Mouse (Mus musculus) layer of hippocampus, adult 9-11 months (tissue): ENCODE results near the gene Gnb4.

Source experiments
- DNase-seq: peaks from one replicate; pipeline ENCODE4 v3.0.0; 2022

Gnb4 gene

DNA sequence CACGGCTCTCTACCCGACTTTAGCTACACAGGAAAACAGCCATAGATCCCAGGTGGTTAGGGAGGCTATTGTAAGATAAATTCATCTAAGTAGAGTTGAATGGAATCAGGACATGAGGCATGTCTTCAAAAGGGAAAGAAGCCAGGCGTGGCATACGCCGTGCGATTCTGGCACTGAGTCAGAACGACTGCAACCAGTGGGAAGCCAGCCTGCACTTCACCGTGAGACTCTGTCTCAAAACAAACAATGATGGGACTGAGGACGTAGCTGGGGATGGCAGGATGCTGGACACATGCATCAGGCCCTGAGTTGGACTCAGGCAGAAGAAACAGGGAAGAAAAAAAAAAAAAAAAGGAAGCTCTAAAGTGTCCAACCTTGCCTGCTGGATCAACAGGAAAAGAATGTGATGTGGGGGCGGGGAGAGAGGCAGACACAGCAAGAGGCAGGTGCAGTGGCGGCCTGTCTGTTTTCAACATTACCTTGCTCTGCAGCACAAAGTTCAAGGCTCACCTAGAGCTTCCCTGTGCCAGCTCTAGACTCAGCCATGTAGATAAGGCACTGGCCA, 4.7 kb downstream of the Gnb4 start:
- DNase-seq: no peak

DNA sequence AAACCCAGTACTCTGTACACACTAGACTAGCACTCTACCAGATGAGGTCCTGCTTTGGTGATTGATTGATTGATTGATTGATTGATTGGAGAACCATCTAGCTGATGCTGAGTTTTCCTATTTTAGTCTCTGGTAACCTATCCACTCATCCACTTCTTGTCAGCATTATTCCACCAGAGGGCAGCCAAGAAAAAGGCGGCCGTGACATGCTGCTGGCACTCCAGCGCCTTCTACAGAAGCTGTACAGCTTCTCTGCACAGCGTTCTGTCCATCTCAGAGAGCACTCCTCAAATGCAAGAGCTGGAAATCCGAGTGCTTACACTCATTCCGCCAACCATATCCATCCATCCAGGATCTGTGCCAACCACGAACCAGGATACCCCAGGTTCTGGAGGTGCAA, 5.8 kb downstream of the Gnb4 start:
- DNase-seq: peak; percentile 59

DNA sequence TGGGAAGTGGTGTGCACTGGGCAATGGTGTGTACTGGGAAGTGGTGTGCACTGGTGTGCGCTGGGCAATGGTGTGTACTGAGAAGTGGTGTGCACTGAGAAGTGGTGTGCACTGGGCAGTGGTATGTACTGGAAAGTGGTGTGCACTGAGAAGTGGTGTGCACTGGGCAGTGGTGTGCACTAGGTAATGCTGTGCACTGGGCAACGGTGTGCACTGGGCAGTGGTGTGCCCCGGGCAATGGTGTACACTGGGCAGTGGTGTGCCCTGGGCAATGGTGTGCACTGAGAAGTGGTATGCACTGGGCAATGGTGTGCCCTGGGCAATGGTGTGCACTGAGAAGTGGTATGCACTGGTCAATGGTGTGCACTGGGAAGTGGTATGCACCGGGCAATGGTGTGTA, 7.2 kb downstream of the Gnb4 start:
- no peak for DNase-seq

DNA sequence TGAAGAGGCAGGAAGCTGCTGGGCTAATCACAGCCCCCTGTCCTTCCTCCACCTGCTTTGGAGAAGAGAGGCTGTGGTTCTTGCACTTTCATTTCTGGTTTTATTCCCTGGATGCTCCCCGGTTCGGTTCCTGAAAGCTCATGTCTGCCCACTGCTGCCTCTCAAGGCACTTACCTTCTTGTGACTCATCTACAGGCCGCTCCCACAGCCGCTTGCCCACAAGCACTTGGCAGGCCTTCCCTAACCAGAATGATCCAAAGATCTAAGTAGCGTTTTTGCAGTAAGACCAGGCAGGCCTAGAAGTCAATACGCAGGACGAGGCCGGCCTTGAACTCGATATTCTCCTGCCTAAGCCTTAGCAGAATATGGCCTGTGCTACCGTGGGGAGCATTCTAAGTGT, 15.3 kb downstream of the Gnb4 start:
- DNase-seq: no peak

- no peak for DNase-seq
Measured at GRCm38 (mm10) chr3:32599328-32599727, 17.1 kb downstream of the Gnb4 start.

GRCm38 (mm10) chr3:32595080-32595479, 21.3 kb downstream of the Gnb4 start:
- no peak for DNase-seq

DNA sequence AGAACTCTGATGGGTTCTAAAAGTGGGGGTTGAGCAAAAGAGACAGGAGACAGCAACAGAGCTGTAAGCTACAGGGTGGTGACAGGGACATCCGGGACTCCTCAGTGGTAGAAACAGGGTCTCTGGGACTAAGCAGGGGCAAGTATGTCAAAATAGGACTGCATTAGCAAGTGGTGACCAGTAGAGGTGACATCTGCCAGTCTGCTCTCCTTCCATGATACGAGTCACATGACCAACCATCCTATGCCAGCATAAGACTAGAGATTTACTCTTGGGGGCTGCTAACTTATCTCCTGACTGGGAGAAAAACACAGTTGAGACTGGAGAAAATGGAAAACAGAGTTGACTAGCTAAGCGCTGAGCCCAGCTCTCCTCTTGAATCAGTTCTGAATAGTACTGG, 30.1 kb downstream of the Gnb4 start:
- DNase-seq: no peak

DNA sequence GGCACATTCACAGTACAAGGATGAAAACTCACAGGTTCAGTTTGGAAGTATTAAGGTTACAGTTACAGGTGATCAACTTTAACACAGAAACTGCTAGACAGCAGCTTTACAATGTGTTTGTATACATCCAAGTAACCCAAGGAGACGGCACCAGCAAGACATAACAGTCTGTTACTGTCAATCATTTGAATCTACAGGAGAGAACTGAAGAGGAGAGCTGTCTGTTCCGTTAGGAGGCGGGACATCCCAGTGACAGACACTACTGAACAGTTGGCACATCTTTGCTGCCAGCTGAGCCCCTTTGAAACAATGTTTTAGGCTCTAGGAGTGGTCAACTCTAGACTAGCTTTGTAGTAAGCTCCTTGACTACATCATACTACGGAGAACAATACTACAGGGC, 32.9 kb downstream of the Gnb4 start:
- DNase-seq: no peak

GRCm38 (mm10) chr3:32581911-32582310, 34.5 kb downstream of the Gnb4 start:
- DNase-seq: no peak

DNA sequence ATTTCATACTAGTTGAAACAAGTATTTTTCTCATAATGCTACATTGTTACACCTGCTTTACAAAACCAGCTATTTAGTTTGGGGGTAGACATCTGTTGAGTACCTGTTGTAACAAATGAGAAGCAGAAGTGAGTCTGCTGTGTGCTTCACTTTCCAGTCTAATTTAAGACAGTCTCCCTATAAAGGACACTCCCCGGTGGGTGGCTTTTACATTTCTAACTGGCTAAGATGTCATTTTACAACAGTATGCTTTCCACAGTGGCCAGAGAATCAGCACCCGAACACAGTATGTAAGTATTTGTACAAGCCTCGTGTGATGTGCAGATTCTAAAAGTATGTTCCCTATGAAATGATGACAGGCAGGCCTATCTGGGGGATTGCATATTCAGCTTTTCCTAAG, 35.6 kb downstream of the Gnb4 start:
- no peak for DNase-seq

DNA sequence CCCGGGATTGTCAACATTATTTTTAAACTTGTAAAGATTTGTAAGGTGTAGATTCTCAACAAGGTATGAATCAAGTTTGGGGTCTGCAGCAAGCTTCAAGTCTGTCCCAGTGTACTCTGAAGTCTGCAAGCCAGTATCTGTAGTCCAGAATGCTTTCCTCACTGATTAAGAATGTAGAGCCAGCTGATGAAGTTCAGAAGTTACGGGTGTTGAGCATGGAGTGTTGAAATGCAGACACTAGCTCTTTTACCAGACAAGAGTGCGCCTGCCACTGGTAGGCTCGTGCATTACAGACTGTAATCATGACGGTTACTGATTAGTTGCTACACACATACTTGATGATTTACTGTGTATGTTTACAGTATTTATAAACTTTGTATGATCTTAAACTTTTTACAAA, 37.6 kb downstream of the Gnb4 start:
- DNase-seq: no peak

DNA sequence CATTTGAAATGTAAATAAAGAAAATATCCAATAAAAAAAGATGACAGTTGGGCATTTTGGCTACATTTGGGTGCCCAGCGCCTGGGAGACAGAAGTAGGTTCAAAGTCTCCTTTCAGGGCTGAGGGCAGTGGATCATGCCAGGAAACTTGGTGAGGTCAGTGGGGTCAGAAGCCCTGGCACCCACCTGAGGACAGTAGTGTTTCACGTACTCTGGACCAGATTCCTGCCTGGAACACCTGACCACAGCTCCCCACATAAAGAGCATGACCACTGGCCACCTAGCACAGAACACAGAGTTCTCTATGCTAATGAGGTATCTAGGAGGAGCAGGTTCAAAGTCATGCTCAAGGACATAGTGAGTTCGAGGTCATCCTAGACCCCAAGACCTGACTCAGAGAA, 41.2 kb downstream of the Gnb4 start:
- DNase-seq: no peak

DNA sequence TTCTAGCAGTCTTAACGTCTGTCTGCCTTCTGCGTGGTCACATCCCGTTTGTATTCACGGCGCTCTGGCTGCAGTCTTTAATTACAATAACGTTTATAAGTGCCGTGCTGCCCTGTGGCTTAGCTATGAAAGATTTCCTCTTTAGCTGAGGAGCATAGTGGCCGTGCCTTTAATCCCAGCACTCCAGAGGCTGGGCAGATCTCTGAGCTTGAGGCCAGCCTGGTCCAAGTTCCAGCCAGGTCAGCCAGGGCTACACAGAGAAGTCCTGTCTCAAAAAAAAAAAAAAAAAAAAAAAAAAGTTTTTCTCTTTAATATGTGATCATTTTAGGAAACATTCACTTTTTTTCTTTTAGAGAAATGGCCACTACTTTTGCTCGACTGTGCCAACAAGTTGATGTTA, 42.5 kb downstream of the Gnb4 start:
- no peak for DNase-seq

GRCm38 (mm10) chr3:32573086-32573485, 43.3 kb downstream of the Gnb4 start:
- no peak for DNase-seq

DNA sequence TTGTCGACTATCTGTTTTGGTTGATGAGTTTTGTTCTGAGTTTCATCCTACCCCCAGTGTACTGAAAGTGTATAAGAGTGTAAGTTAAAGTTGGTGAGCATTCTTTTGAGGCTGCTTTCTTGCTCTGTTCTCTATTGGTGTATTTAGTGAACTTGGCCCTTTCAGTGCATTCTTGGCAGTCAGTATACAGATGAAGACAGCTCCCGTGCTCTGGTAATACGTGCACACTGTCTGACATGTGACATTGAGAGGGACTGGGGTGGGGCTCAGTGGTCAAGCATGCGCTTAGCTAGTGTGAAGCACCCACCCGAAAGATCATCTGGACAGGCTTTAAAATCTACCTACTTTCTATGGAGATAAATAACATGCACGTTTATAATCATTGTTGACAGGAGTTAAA, 53.0 kb downstream of the Gnb4 start:
- DNase-seq: no peak

DNA sequence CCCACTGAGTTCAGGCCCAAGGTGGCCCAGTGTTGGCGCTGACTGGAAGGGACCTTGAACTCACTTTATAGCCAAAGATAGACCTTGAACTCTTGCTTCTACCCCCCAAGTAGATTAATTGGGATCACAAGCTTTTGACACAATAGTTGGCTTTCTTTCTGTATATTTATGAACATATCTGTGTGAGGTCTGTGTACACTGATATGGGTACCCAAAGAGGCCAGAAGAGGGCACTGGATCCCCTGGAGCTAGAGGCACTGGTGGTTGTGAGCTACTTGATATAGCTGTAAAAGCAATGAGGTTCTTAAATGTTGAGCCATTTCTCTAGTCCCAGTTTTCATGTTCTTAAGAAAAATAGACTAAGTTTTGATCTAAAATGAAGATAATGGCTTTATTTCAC, 63.3 kb downstream of the Gnb4 start:
- DNase-seq: no peak

DNA sequence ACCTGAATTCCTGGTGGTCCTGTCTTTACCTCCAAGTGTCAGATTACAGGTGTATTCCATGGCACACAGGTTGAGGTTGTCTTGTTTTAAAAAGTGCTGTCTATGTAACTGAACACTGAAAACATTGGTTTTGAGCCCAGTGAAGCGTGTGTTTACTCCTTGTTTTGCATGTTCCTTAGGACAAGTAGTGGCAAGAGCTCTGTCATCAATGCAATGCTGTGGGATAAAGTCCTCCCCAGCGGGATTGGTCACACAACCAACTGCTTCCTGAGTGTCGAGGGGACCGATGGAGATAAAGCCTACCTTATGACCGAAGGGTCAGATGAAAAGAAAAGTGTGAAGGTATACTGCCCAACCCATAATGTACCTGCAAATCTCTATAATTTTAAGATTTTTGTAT, 78.3 kb downstream of the Gnb4 start:
- no peak for DNase-seq

DNA sequence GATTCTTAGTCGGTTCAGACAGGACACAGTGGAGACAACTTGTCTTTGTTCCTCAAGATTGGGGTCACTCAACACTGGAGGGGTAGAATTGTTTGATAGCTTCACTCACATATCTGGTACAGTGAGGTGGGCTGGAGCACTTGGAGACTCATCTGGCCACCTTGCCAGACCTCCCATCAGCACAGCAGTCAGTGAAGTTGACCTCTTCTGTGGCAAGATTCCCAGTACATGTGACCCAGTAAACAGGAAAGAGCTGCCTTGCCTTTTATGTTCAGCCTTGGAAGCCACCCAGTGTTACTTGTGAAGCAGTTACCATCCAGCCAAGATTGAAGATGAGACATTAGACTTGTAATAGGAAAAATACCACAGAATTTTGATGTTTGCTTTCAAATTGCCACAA, 78.8 kb downstream of the Gnb4 start:
- DNase-seq: peak; percentile 74

DNA sequence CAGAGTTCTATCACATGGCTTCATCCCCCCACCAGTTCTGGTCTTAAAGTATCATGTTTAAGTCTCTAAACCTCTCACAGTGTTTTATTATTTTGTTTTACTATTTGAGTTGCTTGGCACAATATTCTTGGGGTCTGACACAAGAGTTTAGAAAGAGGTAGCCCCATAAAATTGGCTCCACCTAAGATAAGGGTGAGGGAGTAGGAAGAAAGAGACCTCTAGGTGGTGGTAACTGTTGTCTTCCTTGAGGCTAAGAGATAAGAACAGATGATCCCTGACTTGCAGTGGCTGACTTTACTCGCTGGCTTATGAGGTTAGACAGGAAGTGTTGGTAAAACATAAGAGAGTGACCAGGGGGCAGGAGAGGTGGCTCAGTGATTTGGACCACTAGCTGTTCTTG, 80.7 kb downstream of the Gnb4 start:
- no peak for DNase-seq
